8 mouse cellular contexts compared by ENCODE assay signal in genomic region chr19:46960101-46961046, GRCm38 (mm10). TPM values are rescaled to one million over a fixed set of nuclear protein-coding genes. Genes with fewer than 3 reads are reported as not detected.
A peak's percentile ranks its signal among the peaks of the same experiment; 100 is the strongest.
DNase-seq lines count a peak whose midpoint lies in the region; ATAC-seq and TF ChIP-seq lines count a peak whose summit lies in the region.

No protein-coding gene starts in this region.

- peak overlapping the region; percentile 91 for H3K4me2 ChIP-seq in liver, embryonic 11.5 days

- TF ChIP-seq POLR2A in cerebellum, adult 2 months (IDR thresholded peaks at IDR 0.05; ENCODE audit: borderline replicate concordance, insufficient read depth, low read length): no peak
- TF ChIP-seq POLR2A in thymus, adult 2 months (IDR thresholded peaks at IDR 0.05; ENCODE audit: control insufficient read depth, extremely low read depth, insufficient read depth, low read length, poor library complexity): no peak

- no peaks in the 10 kb centered on the region for H3K27me3 ChIP-seq in cerebellum, adult 2 months (ENCODE audit: control insufficient read depth, insufficient read depth, low read length)
- H3K27me3 ChIP-seq in thymus, adult 2 months (ENCODE audit: control insufficient read depth, insufficient read depth, low read length): no peaks in the 10 kb centered on the region
- H3K27me3 ChIP-seq in liver, embryonic 11.5 days (replicated peaks; ENCODE audit: control insufficient read depth, insufficient read depth, low read length): no peaks in the 10 kb centered on the region

- TF ChIP-seq CTCF in cerebellum, adult 2 months (IDR thresholded peaks at IDR 0.05; ENCODE audit: borderline replicate concordance, insufficient read depth, low read depth, low read length): no peak
- no peak for TF ChIP-seq CTCF in thymus, adult 2 months (IDR thresholded peaks at IDR 0.05; ENCODE audit: borderline replicate concordance, control insufficient read depth, extremely low read depth, insufficient read depth, low read length, poor library complexity)

- no peaks in the 10 kb centered on the region for H3K36me3 ChIP-seq in thymus, adult 2 months (ENCODE audit: control insufficient read depth, insufficient read depth, low read length)
- H3K36me3 ChIP-seq in liver, embryonic 11.5 days (ENCODE audit: control insufficient read depth, insufficient read depth, low read length): 0 out of 2 replicates have a peak, but pooled peaks cover 2% of the 10 kb centered on the region

- DNase-seq in cerebellum, adult 2 months: no peak
- DNase-seq in cerebellum, postnatal 36 days: no peak
- no peak for DNase-seq in thymus, adult 2 months
- no peak for DNase-seq in thymus, postnatal 25 days
- no peak for DNase-seq in liver, embryonic 11.5 days (ENCODE audit: low spot score)
- DNase-seq in embryo, embryonic 11 days: no peak
- no peak for DNase-seq in embryo, embryonic 9.5 days (ENCODE audit: extremely low spot score)
- no peak for DNase-seq in thymus, postnatal 4 days

- ATAC-seq in liver, embryonic 11.5 days (replicated peaks; ENCODE audit: low FRiP score): no peak

- H3K9me3 ChIP-seq in liver, embryonic 11.5 days (ENCODE audit: control insufficient read depth, low read length): no peaks in the 10 kb centered on the region

- 63% methylated on average over 13 of the region's 13 CpGs for WGBS in cerebellum, adult 2 months
- WGBS in thymus, adult 2 months: 21% methylated on average over 13 of the region's 13 CpGs
- 60% methylated on average over 13 of the region's 13 CpGs for WGBS in liver, embryonic 11.5 days

- peak overlapping the region; percentile 96 for H3K9ac ChIP-seq in liver, embryonic 11.5 days (ENCODE audit: low read depth, low read length)

- H3K4me3 ChIP-seq in cerebellum, adult 2 months (replicated peaks; ENCODE audit: insufficient read depth, low read depth, low read length): peak overlapping the region; percentile 95
- no peak overlapping the region for H3K4me3 ChIP-seq in thymus, adult 2 months (ENCODE audit: control insufficient read depth, insufficient read depth, low read length)
- H3K4me3 ChIP-seq in liver, embryonic 11.5 days (ENCODE audit: low read depth, low read length): peak overlapping the region; percentile 93

- H3K4me1 ChIP-seq in cerebellum, adult 2 months (ENCODE audit: control insufficient read depth, insufficient read depth, low read length): peaks cover 12% of the 10 kb centered on the region
- H3K4me1 ChIP-seq in thymus, adult 2 months (replicated peaks; ENCODE audit: control insufficient read depth, insufficient read depth, low read length): peaks cover 7% of the 10 kb centered on the region
- H3K4me1 ChIP-seq in liver, embryonic 11.5 days (replicated peaks; ENCODE audit: control insufficient read depth, insufficient read depth, low read length): peaks cover 45% of the 10 kb centered on the region

- H3K27ac ChIP-seq in cerebellum, adult 2 months (ENCODE audit: insufficient read depth, low read length): peak overlapping the region; percentile 91; the same call in 1 of the 2 replicates
- H3K27ac ChIP-seq in thymus, adult 2 months (ENCODE audit: control insufficient read depth, insufficient read depth, low read length): peak overlapping the region; percentile 11
- peak overlapping the region; percentile 96 for H3K27ac ChIP-seq in liver, embryonic 11.5 days (ENCODE audit: low read depth, low read length)

RNA-seq across cellular contexts. Expression of gene Ina, which starts 54.1 kb away (rescaled TPM):
- 214 and 232 TPM in 2 replicates for polyA plus RNA-seq in cerebellum, adult 2 months (2012; rRNA removed)
- polyA plus RNA-seq in thymus, adult 2 months (2012; rRNA removed): 0.24 and 0.30 TPM in 2 replicates
- polyA plus RNA-seq in liver, embryonic 11.5 days (2014; fragmentation: Nextera tagmentation; extraction: Ambion mirVana): 0.26 and 0.53 TPM in 2 replicates

RNA-seq across cellular contexts. Expression of gene Nt5c2, which starts 54.6 kb away (rescaled TPM):
- 48.9 and 49.3 TPM in 2 replicates for polyA plus RNA-seq in cerebellum, adult 2 months (2012; rRNA removed)
- 32.8 and 32.9 TPM in 2 replicates for polyA plus RNA-seq in thymus, adult 2 months (2012; rRNA removed)
- polyA plus RNA-seq in liver, embryonic 11.5 days (2014; fragmentation: Nextera tagmentation; extraction: Ambion mirVana): 107 and 110 TPM in 2 replicates

Comparison
In these comparisons a context has a peak if more than half of its experiments do, and no peak if none do; other contexts are left out.
1. H3K27ac ChIP-seq: peak in every context shown above with its lines; median percentile 96 in liver, embryonic 11.5 days; 91 in cerebellum, adult 2 months; 11 in thymus, adult 2 months.
2. RNA of gene Ina, which starts 54.1 kb away (polyA plus RNA-seq): 214 to 232 TPM in cerebellum, adult 2 months; 0.24 to 0.30 TPM in thymus, adult 2 months and 0.26 to 0.53 TPM in liver, embryonic 11.5 days; every median in the first group is over 100 times any median in the second.